ENCODE assay signal across 8 mouse cellular contexts in the genomic region with DNA sequence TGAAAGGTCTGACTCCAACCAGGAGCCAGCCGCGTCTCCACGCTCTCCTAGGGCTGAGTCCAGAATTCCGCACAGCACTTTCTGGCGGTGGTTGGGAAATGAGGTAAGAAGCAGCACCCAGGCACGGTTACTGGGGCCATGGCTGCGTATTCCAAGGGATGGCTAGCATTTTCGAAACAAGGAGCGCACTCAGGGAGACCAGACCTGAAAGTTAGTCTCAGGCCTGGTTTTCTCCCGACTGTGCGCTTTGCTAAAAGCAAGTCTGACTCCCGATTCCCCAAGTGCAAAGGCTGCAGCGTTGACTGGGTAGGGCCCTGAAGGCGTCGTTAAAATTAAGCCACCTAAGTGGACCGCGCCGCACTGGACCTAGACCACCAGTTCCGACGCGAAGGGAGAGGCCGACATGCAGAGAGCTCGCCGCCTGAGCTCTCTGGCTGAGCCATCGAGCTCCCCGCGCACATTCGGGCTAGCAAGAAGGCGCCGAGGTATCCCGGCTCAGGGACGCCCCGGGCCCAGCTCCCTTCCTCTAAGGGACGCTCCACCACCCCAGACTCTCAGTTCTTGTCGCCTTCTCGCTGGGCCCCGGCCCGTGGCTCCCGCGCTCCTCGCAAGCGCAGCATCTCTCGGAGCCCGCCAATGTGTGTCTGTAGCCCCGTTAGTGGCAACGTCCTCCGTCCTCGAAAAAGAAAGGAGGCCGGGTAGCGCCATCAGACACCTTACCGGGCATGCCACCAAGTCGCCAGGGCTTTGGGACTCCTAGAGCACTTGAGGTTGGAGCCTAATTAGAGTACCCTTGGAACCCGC. TPM values are rescaled to one million over a fixed set of nuclear protein-coding genes. Genes with fewer than 3 reads are reported as not detected.
A peak's percentile ranks its signal among the peaks of the same experiment; 100 is the strongest.
DNase-seq lines count a peak whose midpoint lies in the region; ATAC-seq and TF ChIP-seq lines count a peak whose summit lies in the region.

No protein-coding gene starts in this region.

- 1% methylated on average over 53 of the region's 53 CpGs for WGBS in intestine, embryonic 15.5 days
- 2% methylated on average over 53 of the region's 53 CpGs for WGBS in liver, embryonic 14.5 days (ENCODE audit: insufficient replicate concordance)
- under 1% methylated on average over 53 of the region's 53 CpGs for WGBS in neural tube, embryonic 15.5 days

- H3K36me3 ChIP-seq in intestine, embryonic 15.5 days = no peaks in the 10 kb centered on the region
- peaks cover 3% of the 10 kb centered on the region; the same call in 1 of the 2 replicates for H3K36me3 ChIP-seq in liver, embryonic 14.5 days (replicated peaks; ENCODE audit: control insufficient read depth, insufficient read depth, low read depth)
- no peaks in the 10 kb centered on the region for H3K36me3 ChIP-seq in neural tube, embryonic 15.5 days

- H3K4me1 ChIP-seq in intestine, embryonic 15.5 days (replicated peaks) = peaks cover 11% of the 10 kb centered on the region; the same call in 1 of the 2 replicates
- peaks cover 0 to 2% of the 10 kb centered on the region in 2 experiments; a peak in 1 of 4 replicates for H3K4me1 ChIP-seq in liver, embryonic 14.5 days (replicated peaks; ENCODE audit: control insufficient read depth in 2 of 2, insufficient read depth in 2 of 2, low read length in 1 of 2)
- peaks cover 36% of the 10 kb centered on the region for H3K4me1 ChIP-seq in neural tube, embryonic 15.5 days

- peak overlapping the region; percentile 88 for H3K9ac ChIP-seq in intestine, embryonic 15.5 days
- H3K9ac ChIP-seq in liver, embryonic 14.5 days (replicated peaks) = no peak overlapping the region
- H3K9ac ChIP-seq in neural tube, embryonic 15.5 days (replicated peaks) = peak overlapping the region; percentile 93

- TF ChIP-seq EP300 in liver, embryonic 14.5 days (IDR thresholded peaks at IDR 0.05; ENCODE audit: low read depth) = no peak

- no peak for ATAC-seq in intestine, embryonic 15.5 days
- no peak for ATAC-seq in liver, embryonic 14.5 days (ENCODE audit: insufficient read depth)
- no peak for ATAC-seq in neural tube, embryonic 15.5 days (ENCODE audit: low FRiP score)
- no peak for ATAC-seq in megakaryocyte-erythroid progenitor cell, adult 5-6 weeks (replicated peaks; ENCODE audit: low FRiP score, low TSS enrichment, poor library complexity, severe bottlenecking)

- DNase-seq in layer of hippocampus, adult 2 months (ENCODE audit: low spot score in 2 of 2) = peak in 1 of 2 experiments; percentile 27
- no peak for DNase-seq in layer of hippocampus, adult 9-10 months (ENCODE audit: low spot score)
- peak; percentile 28 for DNase-seq in adrenal gland, postnatal 25 days
- peak; percentile 43 for DNase-seq in gastrocnemius, postnatal 10 days
- DNase-seq in liver, embryonic 14.5 days (ENCODE audit: low read depth in 3 of 3, low spot score in 3 of 3) = no peak

- H3K4me3 ChIP-seq in layer of hippocampus, adult 2 months = peak overlapping the region; percentile 91
- peak overlapping the region; percentile 91 for H3K4me3 ChIP-seq in intestine, embryonic 15.5 days (replicated peaks)
- H3K4me3 ChIP-seq in liver, embryonic 14.5 days (ENCODE audit: insufficient read depth in 1 of 2, low read depth in 2 of 2, low read length in 2 of 2) = peak overlapping the region; percentile 29 to 53; a peak in 3 of 4 replicates
- H3K4me3 ChIP-seq in neural tube, embryonic 15.5 days (replicated peaks) = peak overlapping the region; percentile 84

- peak overlapping the region; percentile 89 for H3K27ac ChIP-seq in layer of hippocampus, adult 2 months
- H3K27ac ChIP-seq in intestine, embryonic 15.5 days = peak overlapping the region; percentile 77
- H3K27ac ChIP-seq in liver, embryonic 14.5 days = no peak overlapping the region
- H3K27ac ChIP-seq in neural tube, embryonic 15.5 days (replicated peaks) = peak overlapping the region; percentile 92

- H3K4me2 ChIP-seq in intestine, embryonic 15.5 days (replicated peaks) = peak overlapping the region; percentile 82
- H3K4me2 ChIP-seq in liver, embryonic 14.5 days (ENCODE audit: low read depth) = peak overlapping the region; percentile 91
- peak overlapping the region; percentile 72 for H3K4me2 ChIP-seq in neural tube, embryonic 15.5 days

- TF ChIP-seq CTCF in layer of hippocampus, adult 2 months (conservative IDR thresholded peaks at IDR 0.05) = no peak
- no peak for TF ChIP-seq CTCF in liver, embryonic 14.5 days (IDR thresholded peaks at IDR 0.05; ENCODE audit: low read depth)

- H3K9me3 ChIP-seq in intestine, embryonic 15.5 days = no peaks in the 10 kb centered on the region
- no peaks in the 10 kb centered on the region for H3K9me3 ChIP-seq in liver, embryonic 14.5 days (ENCODE audit: control insufficient read depth, low read length)
- no peaks in the 10 kb centered on the region for H3K9me3 ChIP-seq in neural tube, embryonic 15.5 days (replicated peaks)

- no peaks in the 10 kb centered on the region for H3K27me3 ChIP-seq in intestine, embryonic 15.5 days (replicated peaks)
- peaks cover 35% of the 10 kb centered on the region for H3K27me3 ChIP-seq in liver, embryonic 14.5 days (ENCODE audit: control insufficient read depth, insufficient read depth, low read length)
- H3K27me3 ChIP-seq in neural tube, embryonic 15.5 days (replicated peaks) = no peaks in the 10 kb centered on the region

RNA-seq across cellular contexts. Expression of a gene that starts 1.3 kb away (rescaled TPM):
- 10 to 100 TPM; 25.0 to 28.9 TPM for total RNA-seq in layer of hippocampus, adult 2 months (2021)
- total RNA-seq in adrenal gland, postnatal 25 days (2021) = 17.1 and 17.8 TPM in 2 replicates
- 10 to 100 TPM; 12.8 to 16.9 TPM for total RNA-seq in gastrocnemius, postnatal 10 days (2021)
- polyA plus RNA-seq in intestine, embryonic 15.5 days (2015; fragmentation: Nextera tagmentation; extraction: Ambion mirVana) = 14.1 TPM in 2 replicates
- 0.82 and 0.85 TPM in 2 replicates for polyA plus RNA-seq in liver, embryonic 14.5 days (2012; rRNA removed)
- 0.56 and 0.79 TPM in 2 replicates for polyA plus RNA-seq in liver, embryonic 14.5 days (2014; fragmentation: Nextera tagmentation; extraction: Ambion mirVana)
- polyA plus RNA-seq in neural tube, embryonic 15.5 days (2015; fragmentation: Nextera tagmentation; extraction: Ambion mirVana) = 14.7 TPM in 2 replicates
- total RNA-seq in megakaryocyte-erythroid progenitor cell, adult 5-6 weeks (2014; fragmentation: Nextera tagmentation) = 0.42 TPM in 1 of 2 replicates, not detected in the other
- 0.09 TPM in 1 of 2 replicates, not detected in the other for total RNA-seq in megakaryocyte-erythroid progenitor cell, adult 5-6 weeks (2017)

RNA-seq across cellular contexts. Expression of a gene that starts 30.6 kb away (rescaled TPM):
- 100 to 1,000 TPM; 107 to 110 TPM for total RNA-seq in layer of hippocampus, adult 2 months (2021)
- 96.4 and 106 TPM in 2 replicates for total RNA-seq in adrenal gland, postnatal 25 days (2021)
- 10 to 100 TPM; 33.5 to 46.7 TPM for total RNA-seq in gastrocnemius, postnatal 10 days (2021)
- 107 and 121 TPM in 2 replicates for polyA plus RNA-seq in intestine, embryonic 15.5 days (2015; fragmentation: Nextera tagmentation; extraction: Ambion mirVana)
- 26.8 and 31.5 TPM in 2 replicates for polyA plus RNA-seq in liver, embryonic 14.5 days (2012; rRNA removed)
- 37.1 and 37.5 TPM in 2 replicates for polyA plus RNA-seq in liver, embryonic 14.5 days (2014; fragmentation: Nextera tagmentation; extraction: Ambion mirVana)
- polyA plus RNA-seq in neural tube, embryonic 15.5 days (2015; fragmentation: Nextera tagmentation; extraction: Ambion mirVana) = 148 and 164 TPM in 2 replicates
- total RNA-seq in megakaryocyte-erythroid progenitor cell, adult 5-6 weeks (2014; fragmentation: Nextera tagmentation) = 98.0 and 112 TPM in 2 replicates
- total RNA-seq in megakaryocyte-erythroid progenitor cell, adult 5-6 weeks (2017) = 90.1 and 128 TPM in 2 replicates

Comparison
In these comparisons a context has a peak if more than half of its experiments do, and no peak if none do; other contexts are left out.
1. DNase-seq: peak in adrenal gland, postnatal 25 days (single experiment) and gastrocnemius, postnatal 10 days (single experiment); none in layer of hippocampus, adult 9-10 months (single experiment) and liver, embryonic 14.5 days (0 of 3).
2. H3K4me3 ChIP-seq: peak in every context shown above with its lines; median percentile 91 in layer of hippocampus, adult 2 months; 91 in intestine, embryonic 15.5 days; 84 in neural tube, embryonic 15.5 days; 41 in liver, embryonic 14.5 days.
3. RNA of a gene that starts 1.3 kb away (total RNA-seq): 25.0 to 28.9 TPM in layer of hippocampus, adult 2 months, 17.1 to 17.8 TPM in adrenal gland, postnatal 25 days and 12.8 to 16.9 TPM in gastrocnemius, postnatal 10 days; 0.09 to 0.42 TPM in megakaryocyte-erythroid progenitor cell, adult 5-6 weeks; every median in the first group is over 4 times any median in the second.
4. Peak in every context shown above with its lines, with median percentiles within 50 percentile points of each other: H3K4me2 ChIP-seq.